Mouse (Mus musculus) heart, postnatal 0 days (tissue): ENCODE data around the gene Rab11a.

Experiments
- CTCF ChIP-seq: IDR thresholded peaks from 2 replicates; pipeline ENCODE4 v1.5.1; 2016; ENCODE audit warnings: antibody characterized with exemption, control low read depth, low read depth
- EP300 ChIP-seq: IDR thresholded peaks from 2 replicates; pipeline ENCODE4 v1.6.1; 2016; ENCODE audit warnings: antibody characterized with exemption, low read depth

- no peak for TF ChIP-seq CTCF
- no peak for TF ChIP-seq EP300
Observed at GRCm38 (mm10) chr9:64774411-64774811, 36.9 kb upstream of the Rab11a start.
